Mouse (Mus musculus) lung, adult 2 months (tissue): ENCODE data around the gene Usp6nl. TPM values are rescaled to one million over a fixed set of nuclear protein-coding genes. Genes with fewer than 3 reads are reported as not detected.
A peak's percentile ranks its signal among the peaks of the same experiment; 100 is the strongest.

Source experiments
- DNase-seq: peaks from one replicate; pipeline ENCODE4 v3.0.0; 2022
- H3K4me1 ChIP-seq: fragments of 200-500 bp; 2 replicates; pipeline ENCODE4 v1.6.1; 2011; ENCODE audit warnings: low read length; ENCODE audit not compliant: control insufficient read depth, insufficient read depth
- H3K4me3 ChIP-seq: fragments of 200-500 bp; replicated peaks from 2 replicates; pipeline ENCODE3; 2011; ENCODE audit warnings: low read depth, mild to moderate bottlenecking, control low read depth, low read length; ENCODE audit errors: extremely low read depth
- CTCF ChIP-seq: fragments of 200-500 bp; IDR thresholded peaks from 2 replicates; pipeline ENCODE4 v1.5.1; 2011; ENCODE audit warnings: mild to moderate bottlenecking, low read length, control low read depth; ENCODE audit not compliant: insufficient read depth
- POLR2A ChIP-seq: fragments of 200-500 bp; IDR thresholded peaks from 2 replicates; pipeline ENCODE4 v1.6.1; 2011; ENCODE audit warnings: low read depth, mild to moderate bottlenecking, control low read depth, low read length, borderline replicate concordance; ENCODE audit errors: extremely low read depth
- WGBS: fragments of 180-500 bp; shearing (Covaris S2); methylation state at CpG from one replicate; pipeline ENCODE4 v1.1.7; 2018; 5-methylcytosine and 5-hydroxymethylcytosine counted together
- polyA plus RNA-seq: library from polyadenylated mRNA; depleted of rRNA; stranded (reverse); fragments of >200 nt; gene quantifications from 2 replicates; pipeline ENCODE4 v1.2.3, GENCODE M21; 2012

Usp6nl gene
- polyA plus RNA-seq, 1 experiment: 19.9 TPM

DNA sequence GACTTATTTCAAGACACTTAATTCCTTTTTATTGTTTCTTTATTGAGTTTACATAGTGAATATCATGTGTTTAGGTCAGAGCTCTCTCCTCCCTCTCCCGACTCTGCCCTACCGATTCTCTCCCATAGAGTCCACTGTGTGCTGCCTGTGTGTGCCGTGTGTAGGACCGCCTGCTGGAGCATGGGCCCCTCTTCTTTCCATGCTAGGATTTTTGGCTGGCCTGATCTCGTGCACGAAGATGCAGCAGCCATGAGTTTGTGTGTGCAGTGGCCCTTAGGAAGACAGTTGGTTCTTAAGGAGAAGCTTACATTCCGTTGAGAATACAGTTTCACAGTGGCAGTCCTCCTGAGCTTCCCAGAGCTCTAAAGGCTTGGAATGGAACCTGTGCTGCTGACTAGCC lies 19.0 kb downstream of the Usp6nl start:
- Histone ChIP-seq H3K4me3 (no peak overlapping the region), H3K4me1 (peaks cover 7% of the 10 kb centered on the region)
- no peak for DNase-seq
- 75% methylated on average over 7 of the region's 7 CpGs for WGBS
- no peak for TF ChIP-seq POLR2A
- TF ChIP-seq CTCF: no peak

DNA sequence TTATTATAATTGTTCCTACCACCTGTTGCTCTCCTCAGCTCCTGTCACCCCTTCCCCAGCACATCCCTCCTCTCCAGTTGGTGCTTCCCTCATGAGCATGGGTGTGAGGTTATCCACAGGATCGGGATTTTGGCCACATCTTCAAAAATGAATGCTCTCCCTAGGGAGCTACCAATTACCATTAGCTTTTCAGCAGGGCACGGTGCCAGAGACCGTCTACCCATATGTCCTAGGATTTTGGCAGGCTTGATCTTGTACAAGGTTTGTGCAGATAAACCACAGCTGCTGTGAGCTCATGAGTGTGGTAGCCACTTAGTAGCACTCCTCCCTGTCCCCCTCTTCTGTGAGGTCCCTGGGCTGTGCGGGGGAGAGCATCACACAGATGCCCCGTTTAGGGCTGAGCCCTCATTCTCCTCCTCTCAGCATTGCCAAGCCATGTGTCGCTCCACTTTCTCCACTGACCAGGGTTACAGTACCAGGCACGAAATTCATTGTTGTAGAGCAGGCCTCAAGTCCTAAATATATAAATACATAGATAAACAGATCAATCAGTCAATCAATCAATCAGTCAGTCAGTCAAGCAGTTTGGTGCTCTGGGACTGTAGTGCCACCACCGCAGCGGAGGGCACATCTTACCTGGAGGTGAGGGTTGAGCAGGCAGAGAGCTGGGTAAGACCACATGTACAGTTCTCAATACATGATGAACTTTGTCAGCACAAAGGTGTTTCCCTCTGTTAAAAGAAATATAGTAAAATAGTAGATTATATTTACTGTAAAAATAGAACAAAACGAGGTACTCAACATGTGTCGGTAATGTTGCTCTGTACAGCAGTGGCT lies 27.0 kb downstream of the Usp6nl start:
- DNase-seq: no peak
- Histone ChIP-seq H3K4me3 (no peak overlapping the region), H3K4me1 (peaks cover 6% of the 10 kb centered on the region)
- TF ChIP-seq POLR2A (no peak), CTCF (no peak)
- 75% methylated on average over 11 of the region's 11 CpGs for WGBS

DNA sequence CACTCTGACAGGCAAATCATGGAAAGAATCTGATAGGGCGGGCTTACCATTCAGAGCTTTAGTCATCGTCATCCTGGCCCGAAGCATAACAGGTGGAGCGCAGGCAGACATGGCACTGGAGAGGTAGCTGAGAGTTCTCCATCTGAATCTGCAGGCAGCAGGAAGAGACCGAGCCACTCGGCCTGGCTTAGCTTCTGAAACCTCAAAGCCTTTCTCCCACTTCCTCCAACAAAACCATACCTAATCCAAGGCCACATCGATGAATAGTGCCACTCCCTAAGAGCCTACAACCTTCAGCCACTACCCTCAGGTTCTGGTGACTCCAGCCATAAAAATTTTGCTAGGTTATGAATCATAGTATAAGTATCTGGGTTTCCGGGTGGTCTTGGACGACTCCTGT lies 27.7 kb downstream of the Usp6nl start:
- no peak for TF ChIP-seq CTCF
- TF ChIP-seq POLR2A: no peak
- 65% methylated on average over 9 of the region's 9 CpGs for WGBS

DNA sequence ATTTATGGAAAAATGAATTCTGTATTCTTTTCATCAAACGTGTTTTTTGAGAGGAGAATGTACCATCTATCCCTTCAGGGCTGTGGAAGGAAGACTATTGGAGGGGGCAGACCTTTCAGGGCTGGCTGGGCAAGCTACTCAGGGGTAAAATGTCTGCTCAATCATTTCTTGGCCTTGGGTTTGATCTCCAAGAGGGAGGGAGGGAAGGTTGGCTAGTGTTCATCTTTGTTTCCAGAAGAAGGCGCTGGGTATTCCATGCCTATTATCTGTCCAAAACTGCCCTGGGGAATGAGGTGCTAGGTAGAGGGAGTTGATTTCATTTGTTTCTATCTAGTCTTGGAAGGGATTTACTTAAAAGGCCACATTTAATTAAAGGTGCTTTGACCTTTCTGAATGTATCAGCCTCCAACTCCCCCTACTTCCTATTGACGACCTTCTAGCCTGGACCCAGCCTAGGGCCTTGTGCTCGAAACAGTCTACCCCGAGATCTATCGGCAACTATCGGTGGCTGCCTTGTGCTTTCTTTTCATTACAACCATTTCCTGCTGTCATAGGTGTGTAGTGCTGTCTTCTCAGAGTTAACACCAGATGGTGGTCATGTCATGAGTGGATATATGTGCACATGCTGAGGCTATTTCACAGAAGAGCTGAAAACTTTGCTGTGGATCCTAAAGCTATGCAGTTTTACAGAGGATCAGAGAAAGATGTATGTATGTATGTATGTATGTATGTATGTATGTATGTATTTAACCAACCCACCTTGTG lies 28.6 kb downstream of the Usp6nl start:
- Histone ChIP-seq H3K4me3 (no peak overlapping the region), H3K4me1 (peaks cover 6% of the 10 kb centered on the region)
- no peak for DNase-seq
- TF ChIP-seq POLR2A: no peak
- no peak for TF ChIP-seq CTCF
- WGBS: 71% methylated on average over 7 of the region's 7 CpGs

More for the DNA sequence above, 27.7 kb downstream of the Usp6nl start:
- Histone ChIP-seq H3K4me3 (no peak overlapping the region), H3K4me1 (peaks cover 6% of the 10 kb centered on the region)
- DNase-seq: no peak

DNA sequence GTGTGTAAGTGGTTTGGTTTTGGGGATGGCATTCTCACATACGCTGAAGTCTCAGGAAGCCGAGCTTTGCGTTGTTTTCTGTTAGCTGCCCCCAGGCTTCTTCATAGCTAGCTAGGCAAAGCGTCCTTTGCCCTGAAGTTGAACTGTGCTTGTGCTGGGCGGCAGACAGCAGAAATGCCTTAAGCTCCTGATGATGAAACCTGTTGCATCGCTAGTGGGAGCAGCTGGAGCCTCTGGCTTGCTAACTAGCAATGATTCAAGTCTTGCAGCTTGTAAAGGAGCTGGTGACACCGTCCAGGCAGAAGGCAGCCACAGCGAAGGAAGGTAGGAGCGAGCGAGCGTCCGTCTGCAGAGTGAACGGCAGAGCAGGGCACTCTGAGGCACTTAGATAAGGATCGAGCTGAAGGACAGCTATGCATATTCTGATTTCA lies 30.1 kb downstream of the Usp6nl start:
- 42% methylated on average over 14 of the region's 14 CpGs for WGBS
- TF ChIP-seq CTCF (no peak), POLR2A (no peak)
- DNase-seq: no peak
- Histone ChIP-seq H3K4me1 (peaks cover 6% of the 10 kb centered on the region), H3K4me3 (peak overlapping the region; percentile 33)

DNA sequence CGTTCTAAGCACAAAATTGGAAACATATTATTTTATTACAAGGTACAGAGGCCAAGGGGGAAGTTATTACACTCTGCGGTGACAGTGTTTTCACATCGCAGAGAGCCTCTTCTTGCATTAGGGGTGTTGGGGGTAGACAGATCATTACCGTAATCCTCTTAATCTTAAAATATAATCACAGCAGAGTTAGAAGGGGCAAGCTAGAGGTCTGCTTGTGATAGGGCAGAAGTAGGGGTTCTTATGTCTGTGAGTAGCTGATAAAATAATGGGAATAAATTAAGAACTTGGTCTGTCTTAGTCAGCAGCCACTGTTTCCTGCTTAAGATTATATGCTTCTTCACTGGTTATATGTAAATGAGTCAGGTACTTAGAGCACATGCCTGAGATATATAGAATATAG lies 30.6 kb downstream of the Usp6nl start:
- 56% methylated on average over 4 of the region's 4 CpGs for WGBS
- H3K4me3 ChIP-seq: no peak overlapping the region

DNA sequence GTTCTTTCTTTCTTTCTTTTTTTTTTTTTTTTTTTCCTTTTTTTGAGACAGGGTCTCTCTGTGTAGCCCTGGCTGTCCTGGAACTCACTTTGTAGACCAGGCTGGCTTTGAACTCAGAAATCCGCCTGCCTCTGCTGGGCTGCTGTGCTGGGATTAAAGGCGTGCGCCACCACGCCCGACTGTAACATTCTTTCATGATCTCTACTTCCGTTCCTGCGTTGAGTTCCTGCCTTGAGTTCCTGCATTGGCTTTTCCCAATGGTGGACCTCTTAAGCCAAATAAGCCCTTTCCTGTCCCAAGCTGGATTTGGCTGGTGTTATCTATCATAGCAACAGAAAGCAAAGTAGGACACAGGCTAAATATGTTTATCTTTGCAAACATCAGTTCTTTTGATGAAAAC lies 34.8 kb downstream of the Usp6nl start:
- Histone ChIP-seq H3K4me1 (peaks cover 4% of the 10 kb centered on the region), H3K4me3 (no peak overlapping the region)
- TF ChIP-seq POLR2A (no peak), CTCF (no peak)
- DNase-seq: no peak
- 88% methylated on average over 7 of the region's 7 CpGs for WGBS

More for the DNA sequence above, 30.6 kb downstream of the Usp6nl start:
- DNase-seq: no peak
- TF ChIP-seq POLR2A: no peak
- TF ChIP-seq CTCF: no peak
- H3K4me1 ChIP-seq: peaks cover 6% of the 10 kb centered on the region

DNA sequence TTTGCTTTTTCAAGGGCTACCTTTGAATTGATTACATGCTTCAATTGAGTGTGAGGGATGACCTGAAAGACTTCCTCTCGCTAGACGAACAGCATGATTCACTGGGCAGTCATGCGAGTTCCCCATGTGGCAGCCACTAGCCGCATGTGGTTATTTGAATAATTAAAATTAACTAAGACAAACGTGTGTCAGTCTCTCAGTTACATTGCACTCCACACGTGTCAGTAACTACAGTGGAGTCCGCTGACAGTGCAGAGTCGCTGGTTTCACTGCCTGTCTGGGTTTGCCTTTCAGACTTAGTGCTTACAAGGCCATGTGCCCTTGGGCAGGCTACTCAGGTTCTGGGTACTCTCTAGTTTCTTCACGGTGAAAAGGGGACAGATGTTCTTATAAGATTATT lies 37.2 kb downstream of the Usp6nl start:
- peaks cover 4% of the 10 kb centered on the region for H3K4me1 ChIP-seq
- TF ChIP-seq CTCF (no peak), POLR2A (no peak)
- H3K4me3 ChIP-seq: no peak overlapping the region
- 45% methylated on average over 9 of the region's 9 CpGs for WGBS
- no peak for DNase-seq

DNA sequence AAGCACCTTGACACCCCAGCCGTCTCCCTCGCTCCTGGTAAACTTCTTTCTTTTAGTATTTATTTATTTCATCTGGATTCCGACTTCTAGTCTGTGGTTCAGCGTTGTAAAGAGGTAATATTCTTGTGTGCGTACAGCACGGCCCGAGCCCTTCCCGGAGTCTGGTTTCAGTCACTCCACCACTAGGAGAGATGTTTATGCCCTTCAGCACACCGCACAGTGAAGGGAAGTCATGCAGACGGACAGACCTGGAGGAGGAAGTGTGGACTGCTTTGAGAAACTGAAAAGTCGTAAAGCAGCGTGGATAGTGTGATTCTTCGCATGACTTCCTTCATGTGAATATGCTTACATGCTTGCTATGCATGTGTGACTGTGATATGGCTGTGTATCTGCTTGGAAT lies 40.7 kb downstream of the Usp6nl start:
- Histone ChIP-seq H3K4me1 (peaks cover 4% of the 10 kb centered on the region), H3K4me3 (no peak overlapping the region)
- peak; percentile 11 for DNase-seq
- 48% methylated on average over 13 of the region's 13 CpGs for WGBS
- TF ChIP-seq POLR2A (no peak), CTCF (no peak)

DNA sequence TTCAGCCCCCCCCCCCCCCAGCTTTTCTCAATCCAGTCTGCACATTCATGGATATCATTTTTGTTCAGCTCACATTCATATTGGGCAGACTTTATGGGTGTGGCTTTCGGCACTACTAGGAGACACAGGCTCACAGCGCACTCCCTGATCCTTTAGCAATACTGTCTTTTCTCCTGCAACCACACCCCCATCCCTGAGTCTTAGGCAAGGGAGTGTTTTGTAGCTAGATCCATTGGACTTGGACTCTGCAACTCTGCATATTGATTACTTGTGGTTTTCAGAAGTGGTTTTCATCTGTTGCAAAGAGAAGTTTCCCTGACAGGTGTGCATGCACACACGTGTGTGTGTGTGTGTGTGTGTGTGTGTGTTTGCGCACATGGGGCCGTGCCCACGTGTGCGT lies 41.5 kb downstream of the Usp6nl start:
- DNase-seq: peak; percentile 2
- 92% methylated on average over 7 of the region's 7 CpGs for WGBS
- Histone ChIP-seq H3K4me3 (no peak overlapping the region), H3K4me1 (peaks cover 8% of the 10 kb centered on the region)
- TF ChIP-seq POLR2A: no peak
- TF ChIP-seq CTCF: no peak
